Mouse (Mus musculus) G1E (cell line): ENCODE measurements around the gene Abcc2.

ENCODE experiments used
- CTCF ChIP-seq: IDR thresholded peaks from 2 replicates; pipeline ENCODE4 v1.5.1; 2012; ENCODE audit warnings: low read depth, low read length, inconsistent platforms, mixed read lengths
- GATA1 ChIP-seq: IDR thresholded peaks from 2 replicates; pipeline ENCODE4 v1.6.1; 2012; ENCODE audit warnings: borderline replicate concordance, low read length, inconsistent platforms, mixed read lengths
- TAL1 ChIP-seq: conservative IDR thresholded peaks from 2 replicates; pipeline ENCODE4 v1.6.1; 2012; ENCODE audit warnings: low read depth, low read length, inconsistent platforms, mixed read lengths

GRCm38 (mm10) chr19:43738409-43738808 lies 43.6 kb upstream of the Abcc2 start:
- TF ChIP-seq GATA1: no peak
- no peak for TF ChIP-seq CTCF
- no peak for TF ChIP-seq TAL1
